Mouse (Mus musculus) lung, postnatal 0 days (tissue): ENCODE measurements around the gene Samsn1.

Experiments used
- CTCF ChIP-seq: IDR thresholded peaks from 2 replicates; pipeline ENCODE4 v1.5.1; 2016; ENCODE audit warnings: antibody characterized with exemption, mild to moderate bottlenecking
- EP300 ChIP-seq: IDR thresholded peaks from 2 replicates; pipeline ENCODE4 v1.6.1; 2016; ENCODE audit warnings: antibody characterized with exemption, mild to moderate bottlenecking, control low read depth

DNA sequence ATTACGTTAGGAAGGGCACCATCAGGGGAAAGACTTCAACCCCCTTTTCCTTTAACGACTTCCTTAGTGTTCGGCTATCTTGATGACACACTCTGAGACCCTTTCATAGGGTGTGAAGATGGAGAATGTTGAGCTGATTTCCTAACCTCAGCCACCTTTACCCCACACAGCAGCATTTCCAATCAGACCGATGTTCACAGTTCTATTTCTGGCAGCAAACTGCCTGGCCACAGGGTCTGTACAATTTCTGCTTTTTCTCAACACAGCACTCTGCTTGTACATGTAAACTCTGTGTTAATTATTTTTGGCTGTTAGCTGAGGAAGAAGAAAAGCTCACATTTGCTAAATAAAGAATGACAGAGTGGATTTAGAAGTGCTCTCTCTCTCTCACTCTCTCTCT, 190.7 kb downstream of the Samsn1 start:
- TF ChIP-seq CTCF: no peak
- TF ChIP-seq EP300: no peak
